Mouse (Mus musculus): ENCODE measurements at regions not wholly inside any gene's neighbourhood (a gene's known extent, or its start where the extent isn't known, plus 50 kb on each side); places are given as distances from the start of the nearest gene placed in this dataset.

DNA sequence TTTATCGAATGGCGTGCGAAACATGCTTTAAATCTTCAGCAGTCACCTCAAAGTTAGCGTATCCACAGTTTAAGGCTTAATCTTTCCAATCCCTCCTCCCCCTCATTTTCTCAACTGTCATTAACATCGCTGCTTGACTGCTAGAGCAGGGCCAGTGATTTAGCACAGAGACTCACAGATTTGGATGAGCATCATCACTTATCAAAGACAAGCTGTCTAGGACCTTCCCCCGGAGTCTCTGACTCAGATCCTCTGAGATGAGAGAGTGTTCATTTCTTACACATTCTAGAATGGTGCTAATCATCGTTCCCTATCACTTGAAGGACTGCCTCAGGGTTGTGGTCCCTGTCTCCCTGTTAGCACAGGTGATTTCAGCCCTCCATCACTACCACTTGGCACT, 112.1 kb upstream of the Tmem132c start:
- intact Hi-C loops (cut with DNase I), result no loop called here
- no peak for DNase-seq (ENCODE audit: low spot score)

- DNase-seq (ENCODE audit: low spot score), result no peak
- intact Hi-C loops (cut with DNase I), result no loop called here
These were observed 107.2 kb upstream of the Tmem132c start for GRCm38 (mm10) chr5:127134441-127134840.

DNA sequence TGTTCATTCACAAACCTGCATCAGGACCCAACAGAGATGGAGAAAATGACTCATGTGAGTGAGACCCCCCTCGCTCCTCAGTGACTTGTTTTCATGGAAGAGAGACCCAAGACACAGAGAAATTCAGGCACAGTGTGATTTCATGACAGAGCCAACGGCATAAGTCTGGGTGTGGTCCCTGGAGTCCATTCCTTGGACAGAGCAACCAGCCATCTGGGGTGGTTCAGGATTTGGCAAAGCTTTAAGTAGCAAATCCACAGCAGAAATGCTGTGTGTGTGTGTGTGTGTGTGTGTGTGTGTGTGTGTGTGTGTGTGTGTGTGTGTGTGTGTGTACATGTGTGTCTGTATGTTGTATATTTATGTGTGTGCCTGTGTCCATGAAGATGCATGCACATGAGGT, 101.0 kb upstream of the Tmem132c start:
- no peak for DNase-seq (ENCODE audit: low spot score)

GRCm38 (mm10) chr5:127160292-127160691, 81.3 kb upstream of the Tmem132c start:
- intact Hi-C loops (cut with DNase I), result loop anchor here (2.0 kb wide), 1 partner anchor 321 kb away; no protein-coding TSS in a partner anchor
- no peak for DNase-seq (ENCODE audit: low spot score)

More for the DNA sequence above, 101.0 kb upstream of the Tmem132c start:
- intact Hi-C loops (cut with DNase I), result no loop called here

GRCm38 (mm10) chr5:127163376-127163775, 78.2 kb upstream of the Tmem132c start:
- no peak for DNase-seq (ENCODE audit: low spot score)

GRCm38 (mm10) chr5:127189021-127189420, 52.6 kb upstream of the Tmem132c start:
- intact Hi-C loops (cut with DNase I), result no loop called here

More at GRCm38 (mm10) chr5:127163376-127163775, 78.2 kb upstream of the Tmem132c start:
- intact Hi-C loops (cut with DNase I), result no loop called here

More at GRCm38 (mm10) chr5:127189021-127189420, 52.6 kb upstream of the Tmem132c start:
- no peak for DNase-seq (ENCODE audit: low spot score)

Measured in heart, postnatal 25 days (tissue).